Mouse (Mus musculus): Measurements from ENCODE around the gene Fbxo34. TPM values are rescaled to one million over a fixed set of nuclear protein-coding genes. Genes with fewer than 3 reads are reported as not detected.

Gene Fbxo34
- polyA plus RNA-seq, 1 experiment from 2014 or later: 27.2 TPM

DNA sequence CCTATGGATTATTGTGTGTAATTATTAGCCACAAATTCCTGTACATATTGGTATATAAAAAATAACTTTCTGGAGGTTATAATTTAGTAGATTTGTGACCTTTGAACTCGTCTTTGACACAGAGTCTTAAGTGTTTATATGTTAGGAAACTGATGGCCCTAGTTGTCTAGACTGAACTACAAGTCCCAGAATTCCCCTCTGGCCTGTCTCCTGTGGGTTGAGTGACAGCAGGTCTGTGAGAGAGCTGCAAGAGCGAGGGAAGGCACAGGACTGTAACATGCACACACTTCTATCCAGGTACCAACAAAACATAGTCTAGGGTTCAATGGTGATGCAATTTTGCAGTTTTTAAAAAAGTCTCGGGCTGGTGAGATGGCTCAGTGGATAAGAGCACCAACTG is 11.3 kb upstream of the Fbxo34 start:
- H3K27ac ChIP-seq: no peak overlapping the region
- peaks cover 20% of the 10 kb centered on the region; the same call in 1 of the 2 replicates for H3K9me3 ChIP-seq
- no peak overlapping the region for H3K9ac ChIP-seq (replicated peaks)
- ATAC-seq (ENCODE audit: insufficient number of reproducible peaks, insufficient read depth, low FRiP score, low TSS enrichment, low read depth): no peak
- H3K4me2 ChIP-seq: no peak overlapping the region
- H3K36me3 ChIP-seq: no peaks in the 10 kb centered on the region
- no peak overlapping the region for H3K4me3 ChIP-seq (replicated peaks)
- H3K4me1 ChIP-seq (replicated peaks): no peaks in the 10 kb centered on the region
- H3K27me3 ChIP-seq: no peaks in the 10 kb centered on the region
- WGBS: 70% methylated on average over 3 of the region's 3 CpGs

DNA sequence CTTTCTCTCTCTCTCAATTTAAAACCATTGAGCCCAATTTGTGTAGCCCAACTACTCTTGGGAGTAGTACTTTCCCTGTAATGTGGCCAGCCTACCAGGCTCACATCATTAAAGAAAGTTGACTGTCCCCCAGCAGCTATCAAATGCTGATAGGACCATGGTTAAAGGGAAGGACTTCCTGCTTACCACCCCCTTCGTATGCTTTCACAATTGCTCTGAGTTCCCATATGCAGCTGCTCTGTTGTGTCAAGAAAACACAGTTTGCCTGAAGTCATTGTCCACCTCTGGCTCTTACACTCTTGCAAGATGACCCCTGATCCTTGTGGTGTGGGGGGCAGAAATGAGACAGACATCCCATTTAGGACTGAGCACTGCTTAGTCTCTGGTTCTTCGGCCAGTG is 5.3 kb upstream of the Fbxo34 start:
- Histone ChIP-seq H3K9ac (replicated peaks) (no peak overlapping the region), H3K4me2 (no peak overlapping the region), H3K27ac (no peak overlapping the region), H3K27me3 (no peaks in the 10 kb centered on the region), H3K4me1 (replicated peaks) (no peaks in the 10 kb centered on the region), H3K36me3 (no peaks in the 10 kb centered on the region), H3K4me3 (replicated peaks) (no peak overlapping the region), H3K9me3 (peaks cover 16% of the 10 kb centered on the region; the same call in 1 of the 2 replicates)
- WGBS: 71% methylated on average over 2 of the region's 2 CpGs
- ATAC-seq (ENCODE audit: insufficient number of reproducible peaks, insufficient read depth, low FRiP score, low TSS enrichment, low read depth): no peak

DNA sequence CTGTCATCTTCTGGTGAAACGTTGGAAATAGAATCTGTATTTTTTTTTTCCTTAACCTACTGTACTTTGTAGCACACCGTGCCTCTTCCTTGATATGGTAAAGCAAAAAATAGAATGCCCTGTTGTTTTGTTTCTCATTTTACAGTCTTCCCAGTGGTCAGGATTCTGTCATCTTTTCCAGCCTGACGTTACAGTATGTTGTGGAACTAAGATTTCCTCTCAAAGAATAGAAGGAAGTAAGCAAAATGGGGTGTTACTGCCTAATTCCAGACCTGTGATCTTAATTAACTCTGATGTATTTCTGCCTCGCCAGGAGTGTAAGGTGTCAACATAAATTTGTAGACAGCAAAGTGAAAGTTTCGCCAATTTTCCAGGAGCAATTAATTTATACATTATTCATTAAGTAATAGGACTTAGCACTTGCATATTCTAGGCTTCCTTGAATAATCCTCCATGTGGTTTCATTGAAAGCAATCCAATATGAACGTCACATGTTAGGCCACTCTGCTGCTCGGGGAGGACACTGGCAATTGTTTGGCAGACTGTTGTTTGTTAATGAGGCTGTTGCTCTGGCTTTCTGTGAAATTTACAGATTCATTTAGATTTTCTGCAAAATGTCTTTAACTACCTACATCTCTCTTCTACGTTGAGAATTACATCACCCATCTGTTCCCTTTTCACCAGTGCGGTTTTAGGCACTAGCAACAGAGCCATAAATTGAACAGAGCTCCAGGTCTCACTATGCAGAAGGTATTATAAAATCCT is 4.7 kb upstream of the Fbxo34 start:
- no peak overlapping the region for H3K4me2 ChIP-seq
- peaks cover 10% of the 10 kb centered on the region; the same call in 1 of the 2 replicates for H3K9me3 ChIP-seq
- no peaks in the 10 kb centered on the region for H3K27me3 ChIP-seq
- 60% methylated on average over 9 of the region's 9 CpGs for WGBS
- no peak overlapping the region for H3K9ac ChIP-seq (replicated peaks)
- ATAC-seq (ENCODE audit: insufficient number of reproducible peaks, insufficient read depth, low FRiP score, low TSS enrichment, low read depth): no peak
- H3K27ac ChIP-seq: no peak overlapping the region
- H3K4me1 ChIP-seq (replicated peaks): no peaks in the 10 kb centered on the region
- H3K36me3 ChIP-seq: no peaks in the 10 kb centered on the region
- H3K4me3 ChIP-seq (replicated peaks): no peak overlapping the region

DNA sequence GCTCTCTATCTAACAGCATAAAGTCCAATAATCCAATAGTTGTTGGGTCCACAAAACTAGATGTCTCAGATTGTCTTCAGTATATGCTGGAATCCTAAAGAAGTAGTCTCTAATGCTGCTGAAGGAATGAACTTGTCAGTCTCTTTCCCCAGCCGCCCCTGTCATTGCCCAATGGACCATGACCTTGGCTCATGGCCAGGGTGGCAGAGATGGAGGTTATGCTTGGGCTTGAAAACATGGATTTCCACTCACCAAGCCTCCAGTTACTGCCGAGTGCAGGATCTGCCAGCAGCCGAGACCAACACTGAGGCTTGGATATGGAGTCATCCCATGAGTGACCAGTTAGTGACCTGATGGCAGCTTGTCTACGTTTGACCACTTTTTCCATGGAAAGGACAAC is 9.3 kb downstream of the Fbxo34 start:
- H3K36me3 ChIP-seq: no peaks in the 10 kb centered on the region
- no peak for ATAC-seq (ENCODE audit: insufficient number of reproducible peaks, insufficient read depth, low FRiP score, low TSS enrichment, low read depth)
- WGBS: 88% methylated on average over 4 of the region's 4 CpGs

DNA sequence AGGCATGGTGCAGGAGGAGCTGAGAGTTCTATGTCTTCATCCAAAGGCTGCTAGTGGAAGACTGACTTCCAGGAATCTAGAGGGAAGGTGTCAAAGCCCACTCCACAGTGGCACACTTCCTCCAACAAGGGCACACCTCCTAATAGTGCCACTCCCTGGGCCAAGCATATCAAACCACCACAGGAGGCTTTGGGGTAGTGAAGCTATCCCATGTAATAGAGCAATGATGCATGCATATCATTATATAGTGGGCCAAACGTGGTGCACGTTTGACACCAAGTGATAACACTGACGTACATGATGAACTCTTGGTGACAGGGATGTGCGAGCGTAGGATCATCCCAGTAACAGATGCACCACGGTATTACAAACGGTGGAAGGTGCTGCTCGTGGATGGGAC is 11.8 kb downstream of the Fbxo34 start:
- ATAC-seq (ENCODE audit: insufficient number of reproducible peaks, insufficient read depth, low FRiP score, low TSS enrichment, low read depth): no peak
- Histone ChIP-seq H3K4me1 (replicated peaks) (no peaks in the 10 kb centered on the region), H3K9ac (replicated peaks) (no peak overlapping the region), H3K4me3 (replicated peaks) (no peak overlapping the region), H3K27me3 (peaks cover 6% of the 10 kb centered on the region; the same call in 1 of the 2 replicates), H3K36me3 (no peaks in the 10 kb centered on the region), H3K27ac (no peak overlapping the region), H3K4me2 (no peak overlapping the region), H3K9me3 (no peaks in the 10 kb centered on the region)
- 86% methylated on average over 8 of the region's 8 CpGs for WGBS

More for the DNA sequence above, 9.3 kb downstream of the Fbxo34 start:
- Histone ChIP-seq H3K4me2 (no peak overlapping the region), H3K4me3 (replicated peaks) (no peak overlapping the region), H3K9me3 (no peaks in the 10 kb centered on the region), H3K27ac (no peak overlapping the region), H3K9ac (replicated peaks) (no peak overlapping the region), H3K27me3 (0 out of 2 replicates have a peak, but pooled peaks cover 4% of the 10 kb centered on the region), H3K4me1 (replicated peaks) (no peaks in the 10 kb centered on the region)

DNA sequence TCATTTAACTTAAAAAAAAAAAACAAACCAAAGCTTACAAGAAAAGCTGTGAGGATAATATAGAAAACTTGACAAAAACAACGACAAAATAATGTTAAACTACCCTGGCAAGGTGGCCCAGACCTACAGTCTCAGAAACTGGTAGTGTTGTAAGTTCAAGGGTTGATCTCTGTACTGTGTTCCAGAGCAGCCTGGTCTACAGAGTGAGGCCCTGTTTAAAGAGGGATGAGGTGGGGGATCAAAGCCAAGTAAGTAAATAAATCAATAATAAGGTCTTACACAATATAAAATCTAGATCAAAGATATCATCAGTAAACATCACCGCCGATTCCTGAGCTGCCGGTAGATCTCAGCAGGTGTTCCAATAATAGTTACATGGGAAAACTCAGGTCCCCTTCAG is 12.2 kb downstream of the Fbxo34 start:
- Histone ChIP-seq H3K9ac (replicated peaks) (no peak overlapping the region), H3K4me2 (no peak overlapping the region), H3K36me3 (no peaks in the 10 kb centered on the region), H3K27me3 (peaks cover 10% of the 10 kb centered on the region; the same call in 1 of the 2 replicates), H3K9me3 (no peaks in the 10 kb centered on the region), H3K4me3 (replicated peaks) (no peak overlapping the region), H3K27ac (no peak overlapping the region), H3K4me1 (replicated peaks) (no peaks in the 10 kb centered on the region)
- no peak for ATAC-seq (ENCODE audit: insufficient number of reproducible peaks, insufficient read depth, low FRiP score, low TSS enrichment, low read depth)
- WGBS: 82% methylated on average over 4 of the region's 4 CpGs

DNA sequence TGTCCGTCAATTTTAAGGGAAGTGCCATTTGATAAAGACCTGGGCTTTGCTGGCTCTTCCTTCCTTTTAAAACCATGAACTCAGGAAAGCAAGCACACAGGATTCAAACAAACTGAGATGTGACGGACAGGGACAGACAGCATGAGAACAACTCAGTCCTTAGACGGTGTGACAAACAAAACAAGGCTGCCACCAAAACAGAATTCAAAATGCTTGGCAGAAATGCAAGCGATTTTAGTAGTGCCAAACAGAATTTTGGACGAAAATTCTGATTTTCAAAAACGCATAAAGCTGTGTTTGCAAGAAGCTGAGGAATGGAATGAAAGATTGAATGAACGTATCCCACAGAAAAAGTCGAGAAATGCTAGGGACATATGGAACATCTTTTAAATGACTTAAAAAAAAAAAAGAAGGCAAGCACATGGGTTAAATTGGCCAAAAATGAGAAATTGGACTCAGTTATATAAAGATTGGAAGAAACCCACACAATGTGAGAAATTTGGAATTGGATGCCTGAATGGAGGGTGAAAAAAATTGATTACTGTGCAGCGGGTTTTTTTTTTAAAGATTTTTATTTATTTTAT is 12.7 kb downstream of the Fbxo34 start:
- 85% methylated on average over 9 of the region's 9 CpGs for WGBS
- Histone ChIP-seq H3K27ac (no peak overlapping the region), H3K9me3 (no peaks in the 10 kb centered on the region), H3K36me3 (no peaks in the 10 kb centered on the region), H3K4me3 (replicated peaks) (no peak overlapping the region), H3K9ac (replicated peaks) (no peak overlapping the region), H3K4me1 (replicated peaks) (no peaks in the 10 kb centered on the region), H3K4me2 (no peak overlapping the region), H3K27me3 (peaks cover 12% of the 10 kb centered on the region; the same call in 1 of the 2 replicates)
- ATAC-seq (ENCODE audit: insufficient number of reproducible peaks, insufficient read depth, low FRiP score, low TSS enrichment, low read depth): no peak

DNA sequence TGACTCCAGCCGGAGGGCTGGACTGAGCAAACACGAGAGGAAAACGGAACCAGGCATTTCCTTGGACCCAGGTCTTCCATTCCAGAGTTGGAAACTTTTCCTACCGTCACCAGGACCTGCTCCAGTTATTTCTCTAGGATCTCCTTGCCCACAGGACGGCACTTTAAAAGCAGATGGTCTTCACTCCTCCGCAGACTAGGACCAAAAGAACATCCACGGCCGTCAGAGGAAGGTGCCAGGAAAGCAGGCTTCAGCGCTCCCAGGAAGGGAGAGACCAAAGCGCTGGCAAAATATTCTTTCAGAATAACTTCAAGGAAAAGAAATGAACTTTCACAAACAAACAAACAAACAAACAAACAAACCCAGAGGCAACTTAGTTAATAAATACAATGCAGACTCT is 14.2 kb downstream of the Fbxo34 start:
- 80% methylated on average over 10 of the region's 10 CpGs for WGBS
- Histone ChIP-seq H3K4me1 (replicated peaks) (no peaks in the 10 kb centered on the region), H3K27me3 (peaks cover 12% of the 10 kb centered on the region; the same call in 1 of the 2 replicates), H3K4me2 (no peak overlapping the region), H3K36me3 (no peaks in the 10 kb centered on the region), H3K9me3 (no peaks in the 10 kb centered on the region), H3K27ac (no peak overlapping the region), H3K4me3 (replicated peaks) (no peak overlapping the region), H3K9ac (replicated peaks) (no peak overlapping the region)
- ATAC-seq (ENCODE audit: insufficient number of reproducible peaks, insufficient read depth, low FRiP score, low TSS enrichment, low read depth): no peak

DNA sequence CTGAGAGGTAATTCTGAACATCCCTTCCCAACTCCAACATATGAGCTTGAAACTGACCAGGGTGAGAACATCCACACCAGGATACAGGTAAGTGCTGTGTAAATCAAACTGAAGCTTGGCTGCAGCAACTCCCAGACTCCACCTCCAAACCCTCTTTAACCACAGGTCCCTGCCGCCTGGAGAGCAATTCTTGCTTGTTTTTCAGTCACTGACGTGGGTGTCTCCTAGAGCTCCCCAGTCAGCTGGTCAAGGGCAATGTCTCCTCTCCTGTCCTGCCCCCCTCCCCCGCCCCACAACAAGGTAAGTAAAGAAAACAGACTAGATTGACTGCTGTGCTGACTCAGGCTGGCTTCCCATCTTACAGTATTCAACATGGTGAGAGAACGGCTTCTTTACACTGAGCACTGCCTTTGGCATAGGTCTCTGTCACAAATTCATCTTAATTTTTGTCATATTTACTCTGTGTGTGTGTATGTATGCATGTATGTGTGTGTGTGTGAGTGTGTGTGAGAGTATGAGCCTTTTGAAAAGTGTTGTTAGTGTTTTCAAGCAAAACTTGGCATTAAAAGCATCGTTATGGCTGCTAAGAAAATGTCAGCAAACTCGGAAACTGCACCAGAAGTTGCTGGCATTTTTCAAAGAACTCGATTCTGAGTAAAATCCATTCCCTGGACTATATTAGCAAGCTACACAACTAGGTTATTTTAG is 15.4 kb downstream of the Fbxo34 start:
- H3K9me3 ChIP-seq: no peaks in the 10 kb centered on the region
- no peak for ATAC-seq (ENCODE audit: insufficient number of reproducible peaks, insufficient read depth, low FRiP score, low TSS enrichment, low read depth)
- H3K4me1 ChIP-seq (replicated peaks): no peaks in the 10 kb centered on the region
- no peak overlapping the region for H3K4me3 ChIP-seq (replicated peaks)
- no peaks in the 10 kb centered on the region for H3K36me3 ChIP-seq
- 48% methylated on average over 7 of the region's 7 CpGs for whole genome bisulfite sequencing
- H3K4me2 ChIP-seq: no peak overlapping the region
- no peak overlapping the region for H3K27ac ChIP-seq
- peaks cover 12% of the 10 kb centered on the region; the same call in 1 of the 2 replicates for H3K27me3 ChIP-seq
- H3K9ac ChIP-seq (replicated peaks): no peak overlapping the region

DNA sequence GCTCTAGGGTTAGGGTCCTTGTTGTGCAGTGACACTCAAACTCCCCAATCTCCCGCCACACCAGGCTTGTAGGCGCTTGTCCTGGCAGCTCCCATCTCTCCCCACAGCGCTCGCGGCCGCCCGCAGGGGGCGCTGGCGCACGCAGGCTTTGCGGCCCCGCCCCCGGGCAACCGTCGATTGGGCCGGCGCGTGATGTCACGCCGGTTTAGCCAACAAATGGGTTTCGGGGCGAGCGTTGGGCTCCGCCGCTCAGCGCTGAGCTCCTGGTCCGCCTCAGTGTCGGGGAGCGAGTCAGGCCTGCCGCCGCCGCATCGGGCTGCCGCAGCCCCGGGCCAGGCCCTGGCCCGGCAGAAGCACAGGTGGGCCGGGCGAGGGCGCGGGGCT is 22.1 kb downstream of the Fbxo34 start:
- peaks cover 6% of the 10 kb centered on the region; the same call in 1 of the 2 replicates for H3K4me1 ChIP-seq (replicated peaks)
- 0 out of 2 replicates have a peak, but pooled peaks cover 9% of the 10 kb centered on the region for H3K36me3 ChIP-seq
- 0 out of 2 replicates have a peak, but pooled peaks cover 2% of the 10 kb centered on the region for H3K27me3 ChIP-seq
- H3K9ac ChIP-seq (replicated peaks): peak overlapping the region; percentile 95
- under 1% methylated on average over 39 of the region's 40 CpGs for WGBS
- peak; percentile 94 for ATAC-seq (ENCODE audit: insufficient number of reproducible peaks, insufficient read depth, low FRiP score, low TSS enrichment, low read depth)
- peak overlapping the region; percentile 67 for H3K4me2 ChIP-seq
- peak overlapping the region; percentile 98 for H3K4me3 ChIP-seq (replicated peaks)
- no peaks in the 10 kb centered on the region for H3K9me3 ChIP-seq
- H3K27ac ChIP-seq: peak overlapping the region; percentile 90

Data from limb, embryonic 12.5 days (tissue).